Mouse (Mus musculus): ENCODE measurements around the gene Mcm9. TPM values are rescaled to one million over a fixed set of nuclear protein-coding genes. Genes with fewer than 3 reads are reported as not detected.
"Not testable (repeated sequence)": the region's sequence is repeated elsewhere in the genome, so short reads cannot be mapped to it uniquely, and the experiment has no call there.

The Mcm9 gene
- total and polyA plus RNA-seq, 3 experiments: 1.3 to 4.0 (median 2.3) TPM

GRCm38 (mm10) chr10:53502875-53503816, 127.1 kb downstream of the Mcm9 start:
- no peaks in the 10 kb centered on the region; the same call in 1 of the 2 replicates for H3K36me3 ChIP-seq (ENCODE audit: control insufficient read depth, insufficient read depth, low read length)
- H3K4me3 ChIP-seq: 0 out of 2 replicates have a peak overlapping the region, but pooled peaks have one; percentile 10
- H3K27ac ChIP-seq: peak overlapping the region; percentile 62
- peak; percentile 22 to 35 for DNase-seq
- intact Hi-C loops (cut with DNase I): no loop called here
- H3K27me3 ChIP-seq (ENCODE audit: control insufficient read depth, insufficient read depth, low read length): no peaks in the 10 kb centered on the region
- peak overlapping the region; percentile 22; the same call in 1 of the 2 replicates for H3K9ac ChIP-seq (ENCODE audit: low read depth, low read length)
- no peaks in the 10 kb centered on the region for H3K79me2 ChIP-seq (replicated peaks; ENCODE audit: control insufficient read depth, insufficient read depth, low read length)
- H3K4me1 ChIP-seq (ENCODE audit: control insufficient read depth, insufficient read depth, low read length): peaks cover 6% of the 10 kb centered on the region
- TF ChIP-seq POLR2A (IDR thresholded peaks at IDR 0.05; ENCODE audit: insufficient read depth, low read depth, low read length) (peak; percentile 35; the same call in 1 of the 2 replicates), CTCF (IDR thresholded peaks at IDR 0.05) (peak; percentile 36), EP300 (IDR thresholded peaks at IDR 0.05; ENCODE audit: insufficient read depth, low read depth, low read length) (peak; percentile 77)
- WGBS: 37% methylated on average over 21 of the region's 21 CpGs

DNA sequence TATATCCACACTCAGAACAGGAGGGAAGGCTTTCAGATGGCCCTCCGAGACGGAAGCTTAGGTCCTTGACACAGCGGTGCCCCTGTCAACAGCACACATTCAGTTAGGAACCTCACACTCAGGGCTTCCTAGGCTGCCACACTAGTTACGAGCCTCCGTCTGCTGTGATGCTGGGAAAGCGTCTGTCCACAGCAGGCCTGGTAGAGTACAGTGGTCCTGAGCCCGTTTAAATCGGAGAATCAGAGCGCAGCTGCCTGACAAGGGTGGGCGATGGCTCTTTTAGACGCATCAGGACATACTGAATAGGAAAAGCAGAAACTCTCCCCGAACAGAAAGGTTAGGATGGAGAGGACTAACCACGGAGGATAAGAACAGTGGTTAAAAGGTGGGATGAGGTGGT, 127.8 kb downstream of the Mcm9 start:
- no peak for DNase-seq
- intact Hi-C loops (cut with DNase I): no loop called here
- no peaks in the 10 kb centered on the region for H3K27me3 ChIP-seq (ENCODE audit: control insufficient read depth, insufficient read depth, low read length)
- H3K9ac ChIP-seq (ENCODE audit: low read depth, low read length): no peak overlapping the region
- no peak overlapping the region for H3K4me3 ChIP-seq
- WGBS: 92% methylated on average over 13 of the region's 13 CpGs
- H3K79me2 ChIP-seq (replicated peaks; ENCODE audit: control insufficient read depth, insufficient read depth, low read length): no peaks in the 10 kb centered on the region
- H3K36me3 ChIP-seq (ENCODE audit: control insufficient read depth, insufficient read depth, low read length): no peaks in the 10 kb centered on the region; the same call in 1 of the 2 replicates
- no peak overlapping the region for H3K27ac ChIP-seq
- H3K4me1 ChIP-seq (ENCODE audit: control insufficient read depth, insufficient read depth, low read length): peaks cover 6% of the 10 kb centered on the region
- TF ChIP-seq POLR2A (IDR thresholded peaks at IDR 0.05; ENCODE audit: insufficient read depth, low read depth, low read length) (no peak), CTCF (IDR thresholded peaks at IDR 0.05) (no peak), EP300 (IDR thresholded peaks at IDR 0.05; ENCODE audit: insufficient read depth, low read depth, low read length) (no peak)

- peak; percentile 31 to 55 for DNase-seq
- H3K4me3 ChIP-seq: no peak overlapping the region
- H3K27ac ChIP-seq: no peak overlapping the region; the same call in 1 of the 2 replicates
- no peaks in the 10 kb centered on the region; the same call in 1 of the 2 replicates for H3K36me3 ChIP-seq (ENCODE audit: control insufficient read depth, insufficient read depth, low read length)
- TF ChIP-seq CTCF (IDR thresholded peaks at IDR 0.05) (peak; percentile 76), EP300 (IDR thresholded peaks at IDR 0.05; ENCODE audit: insufficient read depth, low read depth, low read length) (0 out of 2 replicates have a peak, but pooled peaks have one; percentile 21), POLR2A (IDR thresholded peaks at IDR 0.05; ENCODE audit: insufficient read depth, low read depth, low read length) (0 out of 2 replicates have a peak, but pooled peaks have one; percentile 12)
- no peaks in the 10 kb centered on the region for H3K79me2 ChIP-seq (replicated peaks; ENCODE audit: control insufficient read depth, insufficient read depth, low read length)
- H3K4me1 ChIP-seq (ENCODE audit: control insufficient read depth, insufficient read depth, low read length): peaks cover 6% of the 10 kb centered on the region
- intact Hi-C loops (cut with DNase I): no loop called here
- no peaks in the 10 kb centered on the region for H3K27me3 ChIP-seq (ENCODE audit: control insufficient read depth, insufficient read depth, low read length)
- no peak overlapping the region for H3K9ac ChIP-seq (ENCODE audit: low read depth, low read length)
Observed at GRCm38 (mm10) chr10:53499518-53499917, 130.7 kb downstream of the Mcm9 start.

GRCm38 (mm10) chr10:53495349-53495748, 134.9 kb downstream of the Mcm9 start:
- H3K79me2 ChIP-seq (replicated peaks; ENCODE audit: control insufficient read depth, insufficient read depth, low read length); H3K4me1 ChIP-seq (ENCODE audit: control insufficient read depth, insufficient read depth, low read length); H3K27me3 ChIP-seq (ENCODE audit: control insufficient read depth, insufficient read depth, low read length); H3K36me3 ChIP-seq (ENCODE audit: control insufficient read depth, insufficient read depth, low read length); DNase-seq; H3K27ac ChIP-seq; H3K9ac ChIP-seq (ENCODE audit: low read depth, low read length); intact Hi-C loops (cut with DNase I); H3K4me3 ChIP-seq: not testable (repeated sequence)
- WGBS: 94% methylated on average over 3 of the region's 3 CpGs

DNA sequence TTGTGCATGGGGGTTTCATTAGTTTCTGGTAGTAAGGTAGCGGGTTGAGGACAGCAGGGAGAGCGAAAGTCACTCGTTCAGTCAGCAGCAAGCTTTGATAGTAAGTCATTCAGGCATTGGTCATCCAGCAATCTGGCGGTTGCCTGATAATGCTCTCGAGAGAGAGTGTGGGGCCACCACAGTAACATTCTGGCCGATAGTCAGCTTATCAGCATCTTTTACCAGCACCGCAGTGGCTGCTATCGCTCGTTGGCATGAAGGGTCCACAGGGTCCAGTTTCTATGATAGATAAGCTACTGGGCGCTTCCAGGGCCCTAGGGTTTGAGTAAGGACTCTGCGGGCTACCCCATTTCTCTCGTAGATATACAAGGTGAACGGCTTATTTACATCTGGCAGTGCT, 136.3 kb downstream of the Mcm9 start:
- no peak overlapping the region for H3K9ac ChIP-seq (ENCODE audit: low read depth, low read length)

More for the DNA sequence above, 136.3 kb downstream of the Mcm9 start:
- Histone ChIP-seq H3K79me2 (replicated peaks; ENCODE audit: control insufficient read depth, insufficient read depth, low read length) (no peaks in the 10 kb centered on the region), H3K27ac (no peak overlapping the region), H3K4me1 (ENCODE audit: control insufficient read depth, insufficient read depth, low read length) (no peaks in the 10 kb centered on the region), H3K36me3 (ENCODE audit: control insufficient read depth, insufficient read depth, low read length) (no peaks in the 10 kb centered on the region), H3K4me3 (no peak overlapping the region), H3K27me3 (ENCODE audit: control insufficient read depth, insufficient read depth, low read length) (no peaks in the 10 kb centered on the region)
- TF ChIP-seq CTCF (IDR thresholded peaks at IDR 0.05) (no peak), EP300 (IDR thresholded peaks at IDR 0.05; ENCODE audit: insufficient read depth, low read depth, low read length) (no peak)
- no peak for DNase-seq
- intact Hi-C loops (cut with DNase I): no loop called here
- WGBS: 64% methylated on average over 13 of the region's 13 CpGs

Other genes starting within 250 kb of the Mcm9 start
- 10 to 100 TPM; 26.7 to 27.0 TPM for gene Asf1a, start 33.7 kb downstream of the Mcm9 start, total RNA-seq (2021)
- 6.7 and 16.1 TPM in 2 replicates for gene Asf1a, start 33.7 kb downstream of the Mcm9 start, polyA plus RNA-seq (2012; rRNA removed)
- gene Fam184a, start 120.7 kb upstream of the Mcm9 start, total RNA-seq (2021): under 1 TPM; 0.73 to 0.96 TPM
- 0.53 and 0.61 TPM in 2 replicates for gene Fam184a, start 120.7 kb upstream of the Mcm9 start, polyA plus RNA-seq (2012; rRNA removed)